Mouse (Mus musculus): ENCODE measurements at regions not wholly inside any gene's neighbourhood (a gene's known extent, or its start where the extent isn't known, plus 50 kb on each side); places are given as distances from the start of the nearest gene placed in this dataset.

DNA sequence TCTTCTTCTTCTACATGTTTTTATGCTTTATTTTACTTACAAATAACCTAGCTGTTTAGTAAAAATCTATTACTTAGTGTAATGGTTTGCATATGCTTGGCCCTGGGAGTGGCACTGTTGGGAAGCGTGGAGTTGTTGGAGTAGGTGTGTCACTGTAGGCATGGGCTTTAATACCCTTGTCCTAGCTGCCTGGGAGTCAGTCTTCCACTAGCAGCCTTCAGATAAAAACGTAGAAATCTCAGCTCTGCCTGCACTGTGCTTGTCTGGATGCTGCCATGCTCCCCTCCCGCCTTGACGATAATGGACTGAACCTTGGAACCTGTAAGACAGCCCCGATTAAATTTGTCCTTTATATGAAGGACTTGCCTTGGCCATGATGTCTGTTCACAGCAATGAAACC lies 60.4 kb upstream of the Jade1 start:
- TF ChIP-seq CTCF (IDR thresholded peaks at IDR 0.05; ENCODE audit: extremely low read depth, insufficient read length, insufficient replicate concordance, low read depth, low read length) (no peak), POLR2A (IDR thresholded peaks at IDR 0.05; ENCODE audit: low read depth, low read length) (no peak)
